ENCODE assay signal across 10 mouse cellular contexts in the genomic region with DNA sequence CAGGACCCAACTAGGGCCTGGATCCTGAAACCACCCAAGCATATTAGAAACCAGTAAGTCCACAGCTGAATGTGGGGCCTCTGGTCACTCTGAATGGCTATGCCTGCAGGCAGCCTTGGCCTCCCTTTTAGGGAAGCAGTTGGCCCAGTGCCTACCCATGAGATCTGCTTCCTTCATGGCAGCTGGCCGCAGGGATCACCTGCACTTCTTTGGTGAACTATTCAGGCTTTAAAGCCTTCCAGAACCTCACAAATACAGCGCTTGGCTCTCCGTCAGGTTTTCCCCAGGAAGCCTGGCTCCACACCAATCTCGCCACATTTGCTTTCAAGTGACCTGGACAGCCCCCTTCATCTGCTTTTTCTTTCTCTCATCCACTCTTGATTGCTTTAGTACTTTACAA. TPM values are rescaled to one million over a fixed set of nuclear protein-coding genes. Genes with fewer than 3 reads are reported as not detected.
A peak's percentile ranks its signal among the peaks of the same experiment; 100 is the strongest.
DNase-seq lines count a peak whose midpoint lies in the region; ATAC-seq lines count a peak whose summit lies in the region.
"Had no signal": no experiment of that assay in that cellular context is flagged by ENCODE, and none has a peak within 500 bp of the region (broad histone marks: within the 10 kb centered on the region; RNA-seq: fewer than 3 reads in every experiment).

No protein-coding gene starts in this region.

- intact Hi-C loops in gastrocnemius, postnatal 14 days (cut with DNase I; ENCODE audit: low total_unique reads): no loop called here

- H3K4me3 ChIP-seq in heart, embryonic 10.5 days: no peak overlapping the region
- no peak overlapping the region for H3K4me3 ChIP-seq in limb, embryonic 15.5 days

- no peak overlapping the region for H3K27ac ChIP-seq in heart, embryonic 10.5 days
- peak overlapping the region; percentile 33; the same call in 1 of the 2 replicates for H3K27ac ChIP-seq in limb, embryonic 15.5 days

- no peak overlapping the region for H3K9ac ChIP-seq in limb, embryonic 15.5 days
- H3K9ac ChIP-seq: liver, postnatal 0 days had no signal

- no peaks in the 10 kb centered on the region for H3K9me3 ChIP-seq in heart, embryonic 10.5 days
- H3K9me3 ChIP-seq in limb, embryonic 15.5 days: no peaks in the 10 kb centered on the region

- ATAC-seq in limb, embryonic 15.5 days (ENCODE audit: insufficient number of reproducible peaks, low FRiP score, low TSS enrichment, low read depth): no peak
- ATAC-seq: CD4-positive, CD25-positive, alpha-beta regulatory T cell, adult 4 months; liver, postnatal 0 days had no signal

- WGBS in heart, embryonic 10.5 days: 77% methylated on average over 4 of the region's 4 CpGs
- 40% methylated on average over 4 of the region's 4 CpGs for WGBS in limb, embryonic 15.5 days

- no peaks in the 10 kb centered on the region for H3K36me3 ChIP-seq in heart, embryonic 10.5 days
- no peaks in the 10 kb centered on the region for H3K36me3 ChIP-seq in limb, embryonic 15.5 days

- peaks cover 11% of the 10 kb centered on the region for H3K4me1 ChIP-seq in heart, embryonic 10.5 days
- H3K4me1 ChIP-seq in limb, embryonic 15.5 days: peaks cover 19% of the 10 kb centered on the region

- H3K4me2 ChIP-seq in limb, embryonic 15.5 days: no peak overlapping the region

- H3K27me3 ChIP-seq in heart, embryonic 10.5 days (ENCODE audit: insufficient read depth, poor library complexity, severe bottlenecking): no peaks in the 10 kb centered on the region
- no peaks in the 10 kb centered on the region for H3K27me3 ChIP-seq in limb, embryonic 15.5 days

- DNase-seq in heart, adult 8-10 months (ENCODE audit: low spot score): peak; percentile 12
- no peak for DNase-seq in heart, embryonic 10.5 days (ENCODE audit: low spot score)
- peak; percentile 17 for DNase-seq in right cerebral cortex, postnatal 14 days
- no peak for DNase-seq in right cerebral cortex, postnatal 36 days (ENCODE audit: low spot score in 2 of 2)
- DNase-seq in gastrocnemius, postnatal 14 days: peak; percentile 53
- DNase-seq in adrenal gland, postnatal 36 days: no peak
- DNase-seq in thymus, postnatal 0 days (ENCODE audit: low spot score): no peak
- DNase-seq: liver, postnatal 0 days had no signal

RNA-seq across cellular contexts. Expression of a gene that starts 31.3 kb away (rescaled TPM):
- 10 to 100 TPM; 12.1 to 14.7 (median 13.0) TPM for total RNA-seq in heart, adult 8-10 months (2022)
- 34.9 and 43.7 TPM in 2 replicates for polyA plus RNA-seq in heart, embryonic 10.5 days (2016; fragmentation: Nextera tagmentation; extraction: Ambion mirVana)
- total RNA-seq in gastrocnemius, postnatal 14 days (2021): 1 to 10 TPM; 6.6 to 10.0 TPM
- 100 and 102 TPM in 2 replicates for polyA plus RNA-seq in limb, embryonic 15.5 days (2015; fragmentation: Nextera tagmentation; extraction: Ambion mirVana)
- 10 to 100 TPM; 25.8 to 44.3 TPM for total RNA-seq in adrenal gland, postnatal 36 days (2021)
- polyA plus RNA-seq in thymus, postnatal 0 days (2015; fragmentation: Nextera tagmentation; extraction: Ambion mirVana): 0.89 and 0.90 TPM in 2 replicates
- polyA plus RNA-seq: CD4-positive, CD25-positive, alpha-beta regulatory T cell, adult 4 months had no signal

Comparison
In these comparisons a context has a peak if more than half of its experiments do, and no peak if none do; other contexts are left out.
1. DNase-seq: peak in heart, adult 8-10 months (single experiment), right cerebral cortex, postnatal 14 days (single experiment) and gastrocnemius, postnatal 14 days (single experiment); none in heart, embryonic 10.5 days (single experiment), right cerebral cortex, postnatal 36 days (0 of 2), adrenal gland, postnatal 36 days (0 of 2) and thymus, postnatal 0 days (single experiment).